Mouse (Mus musculus): ENCODE results near the gene Cdk14. TPM values are rescaled to one million over a fixed set of nuclear protein-coding genes. Genes with fewer than 3 reads are reported as not detected.

Cdk14 gene
- polyA plus RNA-seq, 1 experiment, result 83.4 TPM

DNA sequence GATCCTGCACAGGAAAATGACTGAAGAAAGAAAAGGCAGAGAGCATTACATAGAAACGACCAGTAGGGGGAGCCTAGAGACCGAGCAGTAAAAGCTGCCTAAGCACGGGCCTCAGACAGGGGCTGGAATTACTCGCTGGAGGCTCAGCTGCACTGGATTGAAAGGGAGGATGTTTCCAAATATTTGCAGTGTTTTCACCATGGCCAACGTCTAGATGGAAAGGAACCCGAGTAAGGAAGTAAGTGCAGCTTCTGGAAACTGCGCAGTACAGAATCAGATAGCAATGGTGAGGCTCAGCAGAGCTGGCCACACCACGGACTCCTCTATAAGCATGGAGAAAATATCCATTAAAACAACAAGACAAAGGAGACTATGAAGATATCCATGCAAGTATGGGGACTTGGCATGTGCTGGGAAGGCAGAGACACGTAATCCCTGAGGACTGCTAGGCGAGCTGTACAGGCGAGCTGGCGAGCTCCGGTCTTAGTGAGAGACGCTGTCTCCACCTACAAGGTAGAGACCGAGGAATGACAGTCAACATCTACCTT, 458.0 kb downstream of the Cdk14 start:
- no peak for TF ChIP-seq POLR2A (IDR thresholded peaks at IDR 0.05; ENCODE audit: insufficient read depth, low read depth, low read length)
- 0 out of 2 replicates have a peak, but pooled peaks have one; percentile 38 for TF ChIP-seq CTCF (IDR thresholded peaks at IDR 0.05; ENCODE audit: insufficient read depth, low read depth, low read length)
- 43% methylated on average over 15 of the region's 15 CpGs for WGBS
- H3K27ac ChIP-seq (ENCODE audit: insufficient read depth, low read depth, low read length), result no peak overlapping the region
- H3K4me3 ChIP-seq (ENCODE audit: insufficient read depth, low read depth, low read length), result no peak overlapping the region
- peaks cover 11% of the 10 kb centered on the region; the same call in 1 of the 2 replicates for H3K4me1 ChIP-seq (ENCODE audit: control insufficient read depth, insufficient read depth, low read length)

- TF ChIP-seq CTCF (IDR thresholded peaks at IDR 0.05; ENCODE audit: insufficient read depth, low read depth, low read length) (no peak), POLR2A (IDR thresholded peaks at IDR 0.05; ENCODE audit: insufficient read depth, low read depth, low read length) (no peak)
- no peak overlapping the region for H3K4me3 ChIP-seq (ENCODE audit: insufficient read depth, low read depth, low read length)
- H3K27ac ChIP-seq (ENCODE audit: insufficient read depth, low read depth, low read length), result no peak overlapping the region
- peaks cover 11% of the 10 kb centered on the region; the same call in 1 of the 2 replicates for H3K4me1 ChIP-seq (ENCODE audit: control insufficient read depth, insufficient read depth, low read length)
- WGBS, result 95% methylated on average over 1 of the region's 1 CpGs
These were observed 458.5 kb downstream of the Cdk14 start for GRCm38 (mm10) chr5:4961636-4962035.

GRCm38 (mm10) chr5:4959446-4959845, 460.7 kb downstream of the Cdk14 start:
- peaks cover 9% of the 10 kb centered on the region; the same call in 1 of the 2 replicates for H3K4me1 ChIP-seq (ENCODE audit: control insufficient read depth, insufficient read depth, low read length)
- 55% methylated on average over 5 of the region's 5 CpGs for whole genome bisulfite sequencing
- no peak overlapping the region for H3K27ac ChIP-seq (ENCODE audit: insufficient read depth, low read depth, low read length)
- no peak for TF ChIP-seq POLR2A (IDR thresholded peaks at IDR 0.05; ENCODE audit: insufficient read depth, low read depth, low read length)
- TF ChIP-seq CTCF (IDR thresholded peaks at IDR 0.05; ENCODE audit: insufficient read depth, low read depth, low read length), result no peak
- H3K4me3 ChIP-seq (ENCODE audit: insufficient read depth, low read depth, low read length), result no peak overlapping the region

DNA sequence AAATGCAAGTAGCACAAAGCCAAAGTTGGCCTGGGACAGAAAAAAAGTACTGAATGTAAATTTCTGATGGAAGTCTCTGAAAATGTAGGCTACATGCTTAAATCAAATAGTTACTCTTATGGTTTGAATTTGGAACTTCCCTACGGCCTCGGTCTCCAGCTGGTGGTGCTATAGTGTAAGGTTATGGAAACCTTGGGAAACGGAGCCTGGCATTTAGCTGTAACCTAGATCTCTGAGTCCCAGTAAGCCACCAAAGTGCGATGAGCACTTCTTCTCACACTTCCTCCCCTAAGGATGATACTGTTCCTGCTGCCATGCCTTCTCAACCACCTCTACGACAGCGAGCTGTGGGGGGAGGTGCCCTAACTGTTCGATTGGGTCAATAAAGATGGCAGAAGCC, 464.1 kb downstream of the Cdk14 start:
- TF ChIP-seq CTCF (IDR thresholded peaks at IDR 0.05; ENCODE audit: insufficient read depth, low read depth, low read length), result no peak
- TF ChIP-seq POLR2A (IDR thresholded peaks at IDR 0.05; ENCODE audit: insufficient read depth, low read depth, low read length), result no peak
- WGBS, result 70% methylated on average over 7 of the region's 7 CpGs

DNA sequence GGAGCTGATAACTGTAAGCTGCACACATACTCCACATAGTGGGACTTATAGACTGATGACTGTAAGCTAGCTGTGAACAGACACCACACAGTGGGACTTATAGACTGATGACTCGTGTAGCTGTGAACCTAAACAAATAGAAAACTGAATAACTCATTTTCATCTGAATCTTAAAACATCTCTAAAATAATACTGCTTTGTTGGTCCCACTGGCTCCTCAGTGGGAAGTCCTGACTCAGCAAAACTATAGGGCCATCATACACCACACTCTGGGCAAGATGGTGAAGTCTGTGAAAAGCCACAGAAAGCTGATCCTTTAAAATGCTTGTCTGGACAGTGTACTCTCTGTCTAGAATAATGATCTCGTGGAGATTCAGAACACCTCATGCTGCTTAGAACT, 464.7 kb downstream of the Cdk14 start:
- WGBS, result 70% methylated on average over 2 of the region's 2 CpGs
- TF ChIP-seq POLR2A (IDR thresholded peaks at IDR 0.05; ENCODE audit: insufficient read depth, low read depth, low read length) (no peak), CTCF (IDR thresholded peaks at IDR 0.05; ENCODE audit: insufficient read depth, low read depth, low read length) (no peak)
- H3K4me3 ChIP-seq (ENCODE audit: insufficient read depth, low read depth, low read length), result no peak overlapping the region
- no peak overlapping the region for H3K27ac ChIP-seq (ENCODE audit: insufficient read depth, low read depth, low read length)
- H3K4me1 ChIP-seq (ENCODE audit: control insufficient read depth, insufficient read depth, low read length), result peaks cover 5% of the 10 kb centered on the region; the same call in 1 of the 2 replicates

More for the DNA sequence above, 464.1 kb downstream of the Cdk14 start:
- Histone ChIP-seq H3K4me3 (ENCODE audit: insufficient read depth, low read depth, low read length) (no peak overlapping the region), H3K4me1 (ENCODE audit: control insufficient read depth, insufficient read depth, low read length) (peaks cover 5% of the 10 kb centered on the region; the same call in 1 of the 2 replicates), H3K27ac (ENCODE audit: insufficient read depth, low read depth, low read length) (no peak overlapping the region)

- Histone ChIP-seq H3K27ac (ENCODE audit: insufficient read depth, low read depth, low read length) (no peak overlapping the region), H3K4me3 (ENCODE audit: insufficient read depth, low read depth, low read length) (no peak overlapping the region), H3K4me1 (ENCODE audit: control insufficient read depth, insufficient read depth, low read length) (peaks cover 5% of the 10 kb centered on the region; the same call in 1 of the 2 replicates)
- TF ChIP-seq POLR2A (IDR thresholded peaks at IDR 0.05; ENCODE audit: insufficient read depth, low read depth, low read length) (no peak), CTCF (IDR thresholded peaks at IDR 0.05; ENCODE audit: insufficient read depth, low read depth, low read length) (no peak)
- 87% methylated on average over 7 of the region's 7 CpGs for WGBS
These were observed 470.7 kb downstream of the Cdk14 start for GRCm38 (mm10) chr5:4949433-4949832.

DNA sequence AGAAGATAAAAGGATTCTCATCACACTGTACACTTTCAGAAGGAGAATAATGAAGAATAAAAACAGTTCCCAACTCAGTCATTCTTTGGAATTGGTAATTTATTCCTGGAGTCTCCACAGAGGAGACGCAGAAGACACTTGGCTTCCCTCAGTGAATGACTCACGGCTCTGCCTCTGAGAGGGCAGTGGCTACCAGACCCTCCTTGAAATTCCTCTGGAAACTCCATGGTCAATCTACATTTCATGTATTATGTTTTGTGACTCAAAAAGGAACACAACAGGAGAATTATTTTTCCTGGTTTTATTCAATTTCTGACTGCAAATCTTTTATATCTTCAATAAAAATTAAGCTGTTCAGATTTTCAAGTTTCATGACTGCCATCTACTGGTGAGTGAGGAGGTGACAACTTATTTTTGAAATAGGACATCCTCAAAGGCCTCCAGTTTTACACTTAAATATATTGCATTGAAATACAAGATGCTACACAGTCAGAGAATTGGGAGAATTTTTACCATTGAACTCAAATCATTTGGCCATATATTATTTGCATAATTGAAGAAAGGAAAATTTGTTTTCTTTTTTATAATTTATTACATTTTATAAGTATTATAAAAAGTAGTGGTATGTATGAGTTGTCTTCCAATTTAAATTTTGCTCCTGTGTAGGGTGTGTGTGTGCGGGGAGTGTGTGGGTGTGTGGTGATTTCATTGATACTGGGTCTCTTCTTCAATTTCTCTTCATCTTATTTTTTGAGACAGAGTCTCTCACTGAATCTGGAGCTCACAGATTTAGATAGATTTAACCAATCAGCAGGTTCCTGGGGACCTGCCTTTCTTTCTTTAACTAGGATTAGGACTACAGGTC, 471.8 kb downstream of the Cdk14 start:
- no peak for TF ChIP-seq CTCF (IDR thresholded peaks at IDR 0.05; ENCODE audit: insufficient read depth, low read depth, low read length)
- TF ChIP-seq POLR2A (IDR thresholded peaks at IDR 0.05; ENCODE audit: insufficient read depth, low read depth, low read length), result no peak
- Histone ChIP-seq H3K27ac (ENCODE audit: insufficient read depth, low read depth, low read length) (no peak overlapping the region), H3K4me3 (ENCODE audit: insufficient read depth, low read depth, low read length) (no peak overlapping the region), H3K4me1 (ENCODE audit: control insufficient read depth, insufficient read depth, low read length) (peaks cover 1% of the 10 kb centered on the region; the same call in 1 of the 2 replicates)
- 24% methylated on average over 3 of the region's 3 CpGs for WGBS

DNA sequence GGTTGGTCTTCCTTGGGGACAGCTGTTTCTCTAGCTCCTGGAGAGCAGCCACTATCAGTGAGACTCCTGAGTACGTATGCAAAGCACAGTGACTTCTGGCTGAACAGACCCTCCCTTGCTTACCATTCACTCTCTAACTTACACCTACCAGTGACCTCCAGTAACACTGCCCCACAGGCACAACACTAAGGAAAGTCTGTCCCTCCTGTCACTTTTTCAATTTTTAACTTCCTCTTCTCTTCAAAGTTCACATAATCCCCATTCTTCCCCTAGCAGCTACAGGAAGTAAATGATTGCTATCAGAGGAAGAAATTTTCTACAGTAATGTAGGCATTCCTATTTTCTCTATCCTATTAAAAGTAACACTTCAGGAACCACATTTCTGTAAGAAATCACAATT, 485.0 kb downstream of the Cdk14 start:
- Histone ChIP-seq H3K27ac (ENCODE audit: insufficient read depth, low read depth, low read length) (no peak overlapping the region), H3K4me1 (ENCODE audit: control insufficient read depth, insufficient read depth, low read length) (peaks cover 8% of the 10 kb centered on the region), H3K4me3 (ENCODE audit: insufficient read depth, low read depth, low read length) (no peak overlapping the region)
- WGBS, result 100% methylated on average over 1 of the region's 1 CpGs
- TF ChIP-seq POLR2A (IDR thresholded peaks at IDR 0.05; ENCODE audit: insufficient read depth, low read depth, low read length) (no peak), CTCF (IDR thresholded peaks at IDR 0.05; ENCODE audit: insufficient read depth, low read depth, low read length) (no peak)

- Histone ChIP-seq H3K4me1 (ENCODE audit: control insufficient read depth, insufficient read depth, low read length) (peaks cover 11% of the 10 kb centered on the region), H3K4me3 (ENCODE audit: insufficient read depth, low read depth, low read length) (no peak overlapping the region), H3K27ac (ENCODE audit: insufficient read depth, low read depth, low read length) (no peak overlapping the region)
- no peak for TF ChIP-seq POLR2A (IDR thresholded peaks at IDR 0.05; ENCODE audit: insufficient read depth, low read depth, low read length)
- no peak for TF ChIP-seq CTCF (IDR thresholded peaks at IDR 0.05; ENCODE audit: insufficient read depth, low read depth, low read length)
- WGBS, result 86% methylated on average over 6 of the region's 6 CpGs
These were observed 485.6 kb downstream of the Cdk14 start for GRCm38 (mm10) chr5:4934491-4934890.

Data from olfactory bulb, adult 2 months (tissue).